Mouse (Mus musculus) neural tube, embryonic 11.5 days (tissue): ENCODE measurements at regions not wholly inside any gene's neighbourhood (a gene's known extent, or its start where the extent isn't known, plus 50 kb on each side); places are given as distances from the start of the nearest gene placed in this dataset.
A peak's percentile ranks its signal among the peaks of the same experiment; 100 is the strongest.

Experiments used
- ATAC-seq: fragments of 200-750 bp; cut with Nextera tagmentation; 2 replicates; pipeline ENCODE4 v1.8.0; 2017; ENCODE audit warnings: moderate number of reproducible peaks, mild to moderate bottlenecking, moderate TSS enrichment, moderate library complexity; ENCODE audit not compliant: insufficient read depth, low FRiP score, low TSS enrichment
- DNase-seq: peaks from one replicate; pipeline ENCODE4 v3.0.0-alpha.2; 2015; ENCODE audit warnings: low spot score
- H3K27ac ChIP-seq: fragments of 300-500 bp; sonication (generic); 2 replicates; pipeline ENCODE4 v1.5.1; 2014; ENCODE audit warnings: low read depth, mild to moderate bottlenecking, low read length
- H3K27me3 ChIP-seq: fragments of 300-500 bp; sonication (generic); 2 replicates; pipeline ENCODE4 v1.6.1; 2014; ENCODE audit warnings: mild to moderate bottlenecking, low read length, mixed read lengths; ENCODE audit not compliant: control insufficient read depth, insufficient read depth
- H3K36me3 ChIP-seq: fragments of 300-500 bp; sonication (generic); 2 replicates; pipeline ENCODE4 v1.6.1; 2014; ENCODE audit warnings: mild to moderate bottlenecking, low read length, moderate library complexity, mixed read lengths; ENCODE audit not compliant: control insufficient read depth, insufficient read depth
- H3K4me1 ChIP-seq: fragments of 300-500 bp; sonication (generic); 2 replicates; pipeline ENCODE4 v1.6.1; 2014; ENCODE audit warnings: low read length, mixed read lengths; ENCODE audit not compliant: control insufficient read depth, insufficient read depth
- H3K4me2 ChIP-seq: fragments of 300-500 bp; sonication (generic); 2 replicates; pipeline ENCODE4 v1.6.1; 2014; ENCODE audit warnings: low read depth, mild to moderate bottlenecking, moderate library complexity
- H3K4me3 ChIP-seq: fragments of 300-500 bp; sonication (generic); 2 replicates; pipeline ENCODE4 v1.5.1; 2014; ENCODE audit warnings: low read depth, low read length
- H3K9ac ChIP-seq: fragments of 300-500 bp; sonication (generic); 2 replicates; pipeline ENCODE4 v1.6.1; 2014; ENCODE audit warnings: mild to moderate bottlenecking, low read length
- H3K9me3 ChIP-seq: fragments of 300-500 bp; sonication (generic); 2 replicates; pipeline ENCODE4 v1.6.1; 2016; ENCODE audit warnings: low read length; ENCODE audit not compliant: control insufficient read depth
- WGBS: fragments of 180-500 bp; shearing (Covaris S2); extraction: QIAGEN DNeasy Blood & Tissue Kit; methylation state at CpG from one replicate; pipeline ENCODE4 v1.1.7; 2014; 5-methylcytosine and 5-hydroxymethylcytosine counted together

GRCm38 (mm10) chr4:84037535-84037934 lies 512.2 kb downstream of the Ccdc171 start:
- no peaks in the 10 kb centered on the region for H3K9me3 ChIP-seq
- no peak overlapping the region for H3K27ac ChIP-seq
- H3K27me3 ChIP-seq, result no peaks in the 10 kb centered on the region
- DNase-seq (no peak), ATAC-seq (no peak)
- no peak overlapping the region for H3K4me3 ChIP-seq
- WGBS, result 69% methylated on average over 3 of the region's 3 CpGs
- H3K4me1 ChIP-seq, result no peaks in the 10 kb centered on the region
- H3K9ac ChIP-seq, result no peak overlapping the region
- H3K4me2 ChIP-seq, result no peak overlapping the region
- H3K36me3 ChIP-seq, result no peaks in the 10 kb centered on the region

GRCm38 (mm10) chr4:84050243-84050642 lies 524.9 kb downstream of the Ccdc171 start:
- no peaks in the 10 kb centered on the region for H3K36me3 ChIP-seq
- 81% methylated on average over 6 of the region's 6 CpGs for WGBS
- no peak for ATAC-seq
- H3K4me2 ChIP-seq, result no peak overlapping the region
- no peak for DNase-seq
- H3K27ac ChIP-seq, result no peak overlapping the region
- H3K9me3 ChIP-seq, result no peaks in the 10 kb centered on the region
- no peak overlapping the region for H3K4me3 ChIP-seq
- no peaks in the 10 kb centered on the region for H3K4me1 ChIP-seq
- H3K27me3 ChIP-seq, result no peaks in the 10 kb centered on the region
- H3K9ac ChIP-seq, result no peak overlapping the region

DNA sequence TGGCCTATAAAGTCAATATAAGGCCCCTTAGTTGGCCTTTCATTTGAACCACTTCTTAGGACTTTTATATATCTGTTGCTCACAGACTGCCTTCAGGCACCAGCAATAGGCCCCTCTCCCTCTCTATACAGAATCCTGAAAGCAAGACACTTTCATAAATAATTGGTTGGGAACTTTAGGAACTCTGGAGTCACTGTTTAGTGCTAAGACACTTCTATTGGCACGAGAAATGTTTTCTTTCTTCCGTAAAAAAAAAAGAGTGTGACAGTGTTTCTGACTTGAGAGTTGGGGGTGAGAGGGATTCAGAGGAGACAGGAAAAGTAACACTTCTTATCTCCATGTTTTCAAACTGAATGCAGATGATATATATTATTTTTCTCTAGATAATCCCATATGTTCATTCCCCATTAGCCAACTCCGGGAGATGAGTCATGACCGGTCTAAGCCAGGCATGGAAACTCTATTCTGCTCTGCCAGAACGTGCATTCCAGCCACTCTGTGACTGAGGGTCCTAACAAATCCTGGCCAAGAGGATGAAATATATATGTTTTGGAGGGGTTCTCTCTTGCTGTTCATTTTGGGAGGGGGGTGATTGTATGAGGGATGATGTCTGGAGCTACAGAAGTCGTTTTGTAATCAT lies 531.6 kb downstream of the Ccdc171 start:
- Histone ChIP-seq H3K27me3 (no peaks in the 10 kb centered on the region), H3K36me3 (no peaks in the 10 kb centered on the region), H3K9me3 (no peaks in the 10 kb centered on the region), H3K4me1 (no peaks in the 10 kb centered on the region), H3K4me3 (no peak overlapping the region), H3K4me2 (no peak overlapping the region), H3K9ac (no peak overlapping the region), H3K27ac (no peak overlapping the region)
- 88% methylated on average over 6 of the region's 6 CpGs for WGBS
- ATAC-seq (no peak), DNase-seq (no peak)

- Histone ChIP-seq H3K4me3 (no peak overlapping the region), H3K27me3 (no peaks in the 10 kb centered on the region), H3K4me1 (no peaks in the 10 kb centered on the region), H3K27ac (no peak overlapping the region), H3K4me2 (no peak overlapping the region), H3K36me3 (no peaks in the 10 kb centered on the region), H3K9me3 (no peaks in the 10 kb centered on the region), H3K9ac (no peak overlapping the region)
- no peak for DNase-seq
- 93% methylated on average over 2 of the region's 2 CpGs for WGBS
- ATAC-seq, result no peak
Measured at GRCm38 (mm10) chr4:84060187-84060586, 534.8 kb downstream of the Ccdc171 start.

- no peak overlapping the region for H3K4me2 ChIP-seq
- DNase-seq (no peak), ATAC-seq (no peak)
- 83% methylated on average over 5 of the region's 5 CpGs for WGBS
- no peaks in the 10 kb centered on the region for H3K36me3 ChIP-seq
- no peak overlapping the region for H3K4me3 ChIP-seq
- H3K9me3 ChIP-seq, result no peaks in the 10 kb centered on the region
- no peak overlapping the region for H3K9ac ChIP-seq
- H3K27me3 ChIP-seq, result no peaks in the 10 kb centered on the region
- H3K4me1 ChIP-seq, result no peaks in the 10 kb centered on the region
- H3K27ac ChIP-seq, result no peak overlapping the region
Measured at GRCm38 (mm10) chr4:84063755-84064154, 538.4 kb downstream of the Ccdc171 start.

GRCm38 (mm10) chr4:84064614-84065456 lies 539.5 kb downstream of the Ccdc171 start:
- Histone ChIP-seq H3K9ac (no peak overlapping the region), H3K9me3 (no peaks in the 10 kb centered on the region), H3K4me1 (0 out of 2 replicates have a peak, but pooled peaks cover 2% of the 10 kb centered on the region), H3K27ac (no peak overlapping the region), H3K4me3 (no peak overlapping the region), H3K4me2 (no peak overlapping the region), H3K27me3 (no peaks in the 10 kb centered on the region), H3K36me3 (no peaks in the 10 kb centered on the region)
- DNase-seq, result peak; percentile 86
- 0 out of 2 replicates have a peak, but pooled peaks have one; percentile 41 for ATAC-seq
- WGBS, result 25% methylated on average over 15 of the region's 15 CpGs

DNA sequence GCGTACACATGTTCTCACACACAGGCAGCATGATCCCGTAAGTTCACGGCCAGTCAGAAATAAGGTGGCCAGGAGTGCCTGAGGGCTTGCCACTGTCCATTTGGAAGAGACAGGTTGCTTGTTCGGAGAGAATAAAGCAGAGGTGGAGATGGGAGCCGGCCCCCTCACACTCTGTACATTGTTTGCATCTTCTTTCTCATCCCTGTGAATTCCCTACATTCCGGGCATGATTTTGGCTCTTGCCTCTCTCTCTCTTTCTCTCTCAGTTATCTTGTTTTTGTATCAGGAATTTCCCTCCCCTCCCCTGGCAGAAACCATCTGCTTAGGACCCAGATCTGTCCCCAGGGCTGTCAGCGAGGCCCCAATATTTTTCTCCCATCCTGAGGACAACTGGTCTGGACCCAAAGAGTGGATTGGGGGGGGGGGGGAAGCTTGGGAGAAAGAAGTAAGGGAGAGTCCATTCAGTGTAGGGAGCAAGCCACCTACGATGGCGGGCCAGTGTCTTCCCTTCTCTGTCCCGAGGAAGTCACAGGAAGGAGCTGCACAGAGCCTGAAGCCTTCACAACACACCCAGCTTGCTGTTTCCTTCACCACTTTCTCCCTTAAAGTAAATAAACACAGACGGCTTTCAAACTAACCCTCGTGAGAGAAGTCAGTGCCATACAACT lies 540.2 kb downstream of the Ccdc171 start:
- 54% methylated on average over 12 of the region's 12 CpGs for WGBS
- Histone ChIP-seq H3K27me3 (no peaks in the 10 kb centered on the region), H3K4me1 (0 out of 2 replicates have a peak, but pooled peaks cover 2% of the 10 kb centered on the region), H3K4me3 (no peak overlapping the region), H3K27ac (no peak overlapping the region), H3K9me3 (no peaks in the 10 kb centered on the region), H3K36me3 (no peaks in the 10 kb centered on the region), H3K9ac (no peak overlapping the region), H3K4me2 (no peak overlapping the region)
- DNase-seq, result no peak
- no peak for ATAC-seq

GRCm38 (mm10) chr4:84067931-84068575 lies 542.7 kb downstream of the Ccdc171 start:
- H3K9me3 ChIP-seq, result no peaks in the 10 kb centered on the region
- 79% methylated on average over 14 of the region's 14 CpGs for WGBS

More at GRCm38 (mm10) chr4:84067931-84068575, 542.7 kb downstream of the Ccdc171 start:
- H3K4me2 ChIP-seq, result no peak overlapping the region
- no peak overlapping the region for H3K27ac ChIP-seq
- H3K36me3 ChIP-seq, result no peaks in the 10 kb centered on the region
- H3K4me1 ChIP-seq, result 0 out of 2 replicates have a peak, but pooled peaks cover 2% of the 10 kb centered on the region
- H3K9ac ChIP-seq, result no peak overlapping the region
- DNase-seq (no peak), ATAC-seq (no peak)
- H3K27me3 ChIP-seq, result no peaks in the 10 kb centered on the region
- H3K4me3 ChIP-seq, result no peak overlapping the region
